Mouse (Mus musculus): Measurements from ENCODE around the gene Nudcd3.

Nudcd3 gene

DNA sequence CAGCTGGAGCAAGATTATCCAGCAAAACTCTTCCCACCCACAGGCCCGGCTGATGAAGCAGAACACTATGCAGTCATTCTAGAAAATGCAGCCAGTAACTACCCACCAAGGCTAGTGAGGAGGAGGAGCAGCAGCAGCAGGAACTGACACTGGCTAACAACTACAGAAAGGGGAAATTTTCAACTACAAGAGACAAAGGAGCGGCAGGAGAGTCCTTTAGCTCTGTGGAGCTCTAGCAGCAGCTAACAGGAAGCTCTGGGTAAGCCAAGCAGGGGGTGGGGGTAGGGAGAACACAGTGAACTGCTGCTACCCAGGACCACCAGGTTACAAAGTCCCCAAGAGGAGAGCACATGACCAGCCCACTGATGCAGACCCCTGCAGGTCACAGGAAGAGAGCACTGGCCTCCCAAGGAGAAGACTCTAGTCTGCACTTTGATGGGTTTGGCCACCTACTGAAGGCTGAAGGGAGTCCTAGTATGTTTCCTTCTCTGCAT lies 21.5 kb downstream of the Nudcd3 start:
- in situ Hi-C loops (cut with MseI, MboI): no loop called here

DNA sequence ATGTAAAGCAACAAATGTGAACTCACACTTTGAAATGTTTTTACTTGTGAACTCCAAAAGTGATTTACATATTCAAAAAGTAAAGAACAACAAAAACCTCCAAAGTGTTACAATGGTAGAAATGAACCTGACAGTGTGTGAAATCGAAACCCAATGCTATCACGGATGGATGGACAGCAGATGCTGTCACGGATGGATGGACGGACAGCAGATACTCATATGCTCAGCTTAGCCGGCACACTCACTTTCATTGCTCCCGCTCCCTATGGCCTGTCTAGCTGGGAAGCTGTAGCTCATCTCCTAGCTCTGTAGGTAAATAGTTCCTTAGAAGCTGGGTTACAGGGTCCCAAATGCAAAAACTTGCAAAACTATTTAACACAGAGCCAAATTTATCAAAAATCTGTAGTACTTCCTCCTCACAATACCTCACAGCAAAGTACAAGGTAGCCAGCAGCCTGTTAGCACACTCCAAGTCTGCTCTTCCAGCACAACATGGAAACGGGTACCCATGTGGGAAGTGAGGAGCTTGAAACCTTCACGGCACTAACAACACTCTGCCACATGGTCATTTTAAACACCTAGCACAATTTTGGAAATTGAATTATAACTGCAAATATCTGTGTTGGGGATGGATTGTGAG lies 22.3 kb downstream of the Nudcd3 start:
- in situ Hi-C loops (cut with MseI, MboI): no loop called here

DNA sequence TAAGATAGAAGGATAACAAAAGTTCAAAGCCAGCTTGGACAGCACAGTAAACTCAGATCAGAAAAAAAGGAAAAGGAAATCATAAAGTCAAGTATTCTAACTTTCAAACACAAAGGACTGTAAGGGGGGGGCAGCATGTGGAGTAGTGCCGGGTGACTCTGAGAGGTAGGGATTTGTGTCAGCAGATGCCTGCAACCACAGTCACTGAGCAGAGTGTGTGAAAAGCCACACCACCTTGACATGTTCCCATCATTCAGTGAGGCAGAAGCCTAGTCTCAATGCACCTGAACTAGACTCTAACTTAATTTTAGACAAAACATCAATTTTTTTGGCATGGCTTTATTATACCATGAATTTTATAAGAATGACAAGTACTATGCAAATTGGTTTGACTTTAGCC lies 24.7 kb downstream of the Nudcd3 start:
- in situ Hi-C loops (cut with MseI, MboI): no loop called here

GRCm38 (mm10) chr11:6174719-6175118 lies 25.5 kb downstream of the Nudcd3 start:
- in situ Hi-C loops (cut with MseI, MboI): no loop called here

DNA sequence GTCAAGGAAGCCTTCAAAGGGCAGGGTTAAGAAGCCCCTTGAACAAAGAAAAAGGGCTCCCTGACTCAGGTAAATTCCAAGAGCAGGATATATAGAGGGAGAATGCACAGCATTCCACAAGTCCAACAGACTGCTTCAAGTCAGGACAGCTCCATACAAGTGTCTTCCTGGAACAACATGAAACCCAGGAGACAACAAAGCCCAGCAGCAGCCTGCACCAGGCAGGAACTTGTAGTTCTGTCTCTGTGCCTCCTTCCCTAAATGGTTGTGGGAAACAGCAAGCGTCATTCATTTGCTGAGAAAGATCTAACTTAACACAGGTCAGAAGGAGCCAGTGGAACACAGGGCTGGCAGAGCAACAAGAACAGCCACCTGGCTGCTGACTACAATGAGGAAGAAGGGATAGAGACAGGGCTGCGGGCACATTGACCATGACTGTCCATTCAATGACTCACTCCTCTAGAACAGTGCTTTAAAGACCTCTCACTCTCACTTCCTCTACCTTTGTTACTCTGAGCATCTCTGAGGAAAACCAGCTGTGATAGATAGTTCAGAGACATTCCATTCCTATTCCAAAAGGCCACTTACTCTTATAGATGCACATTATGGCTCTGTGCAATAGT lies 31.1 kb downstream of the Nudcd3 start:
- in situ Hi-C loops (cut with MseI, MboI): no loop called here

DNA sequence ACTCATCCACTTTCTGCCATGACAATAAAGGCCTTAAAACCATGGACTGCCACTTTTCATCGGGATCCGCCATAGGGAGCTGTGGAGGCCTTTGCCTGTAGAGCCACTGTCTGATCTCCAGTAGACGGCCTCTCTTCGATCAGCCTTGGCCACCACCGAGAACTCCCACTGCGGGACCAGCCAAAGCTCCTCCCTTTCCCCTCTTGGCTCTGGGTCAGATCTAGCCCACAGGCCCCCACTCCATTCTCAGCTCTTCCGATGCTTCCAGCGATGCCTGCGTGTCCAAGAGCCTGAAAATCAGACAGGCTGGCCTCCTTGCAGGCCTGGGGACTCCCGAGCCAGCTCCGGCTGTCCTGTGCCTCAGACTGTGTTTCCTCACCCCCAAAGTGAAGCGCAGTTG lies 33.9 kb downstream of the Nudcd3 start:
- in situ Hi-C loops (cut with MseI, MboI): no loop called here

- in situ Hi-C loops (cut with MseI, MboI): no loop called here
These were observed 34.7 kb downstream of the Nudcd3 start for GRCm38 (mm10) chr11:6165391-6166081.

DNA sequence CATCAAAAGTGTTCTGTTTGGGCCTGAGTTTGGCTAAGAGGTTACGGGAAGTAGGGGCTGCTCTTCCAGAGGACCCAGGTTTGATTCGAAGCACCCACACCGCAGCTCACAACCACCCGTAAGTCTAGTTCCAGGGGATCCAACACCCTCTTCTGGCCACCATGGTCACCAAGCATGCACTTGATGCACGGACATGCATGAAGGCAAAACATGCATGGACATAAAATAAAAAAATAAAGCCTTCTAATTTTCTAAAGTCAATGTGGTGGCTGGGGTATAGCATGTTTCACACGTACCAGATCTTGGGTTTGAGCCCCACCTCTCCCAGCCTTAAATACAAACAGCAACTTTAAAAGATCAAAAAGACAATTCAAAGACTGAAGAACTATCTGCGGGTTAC lies 35.4 kb downstream of the Nudcd3 start:
- in situ Hi-C loops (cut with MseI, MboI): no loop called here

DNA sequence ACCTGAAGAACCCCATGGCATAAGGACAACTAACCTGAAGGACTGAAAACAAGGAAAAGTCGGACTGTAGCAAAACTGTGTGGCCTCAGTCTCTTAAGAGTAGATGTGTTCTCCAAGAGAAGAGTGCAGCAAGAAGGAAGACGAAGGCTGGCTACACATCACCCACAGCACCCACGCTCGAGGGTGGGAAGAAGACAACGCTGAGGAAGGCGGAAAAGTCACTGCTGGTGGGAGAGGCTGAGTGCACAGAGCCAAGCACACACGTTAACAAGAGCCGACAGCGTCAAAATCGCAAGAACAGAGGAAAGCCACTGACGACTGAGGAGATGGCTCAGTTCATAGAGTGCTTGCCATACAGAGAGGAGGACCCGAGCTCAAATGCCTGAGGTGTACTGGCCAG lies 36.5 kb downstream of the Nudcd3 start:
- in situ Hi-C loops (cut with MseI, MboI): no loop called here

- in situ Hi-C loops (cut with MseI, MboI): no loop called here
These were observed 37.2 kb downstream of the Nudcd3 start for GRCm38 (mm10) chr11:6163062-6163461.

DNA sequence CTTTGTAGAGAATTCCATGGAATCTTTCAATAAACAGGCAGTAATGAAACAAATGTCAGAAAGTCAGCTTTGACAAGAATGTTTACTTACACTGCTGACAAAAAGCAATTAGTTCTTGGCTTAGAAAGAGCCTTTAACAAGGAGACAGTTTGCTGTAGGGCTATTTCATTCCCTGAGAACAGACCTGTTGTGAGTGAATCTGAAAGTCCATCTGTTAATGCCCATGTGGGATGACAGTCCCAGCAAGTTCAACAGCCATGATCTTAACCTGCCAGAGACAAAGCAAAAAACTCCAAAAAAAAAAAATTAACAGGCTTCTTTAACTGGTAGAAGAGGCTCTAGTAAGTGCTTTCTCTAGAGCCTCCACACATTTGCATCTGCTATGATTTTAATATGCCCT lies 38.7 kb downstream of the Nudcd3 start:
- in situ Hi-C loops (cut with MseI, MboI): no loop called here

GRCm38 (mm10) chr11:6160663-6161271 lies 39.4 kb downstream of the Nudcd3 start:
- in situ Hi-C loops (cut with MseI, MboI): no loop called here

DNA sequence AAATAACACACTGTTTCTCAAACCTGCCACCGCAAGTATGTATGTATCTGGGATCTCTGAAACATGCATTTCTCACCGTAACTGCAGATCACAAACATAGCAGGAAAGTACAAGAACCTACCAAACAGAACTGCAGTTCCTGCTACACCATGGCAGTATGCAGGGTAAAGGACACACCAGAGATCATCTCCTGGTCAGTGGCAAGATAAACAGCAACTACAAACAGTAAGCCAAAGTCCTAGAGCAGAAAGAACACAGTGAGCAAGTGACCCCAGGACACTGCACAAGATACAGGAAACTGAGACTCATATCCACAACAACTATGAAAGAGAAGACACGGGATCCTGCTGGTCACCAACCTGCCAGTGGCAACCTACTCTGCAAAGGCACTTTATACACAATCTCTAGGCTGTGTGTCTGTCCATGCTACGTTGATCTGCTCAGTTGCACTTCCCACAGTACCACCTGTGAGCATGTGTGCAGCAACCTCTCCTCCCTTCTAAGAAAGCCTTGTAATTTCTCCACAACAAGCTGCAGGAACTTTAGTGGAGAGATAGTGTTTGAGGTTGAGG lies 40.4 kb downstream of the Nudcd3 start:
- in situ Hi-C loops (cut with MseI, MboI): no loop called here

DNA sequence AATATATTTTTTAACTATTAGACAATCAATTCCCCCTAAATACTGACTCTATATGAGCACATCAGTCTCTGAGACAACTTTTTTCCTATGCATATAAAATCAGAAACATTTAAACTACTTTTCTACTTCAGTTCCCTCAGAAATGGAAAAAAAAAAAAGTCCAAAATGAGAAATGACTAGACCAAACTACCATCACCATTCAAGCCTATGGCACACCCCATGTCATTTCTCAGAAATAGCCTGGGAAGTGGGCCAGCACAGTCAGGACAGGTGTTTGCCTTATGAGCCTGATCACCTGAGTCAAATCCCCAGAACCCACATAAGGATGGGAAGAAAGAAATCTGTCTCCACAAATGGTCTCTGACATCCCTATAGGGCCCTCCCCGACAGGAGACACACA lies 41.7 kb downstream of the Nudcd3 start:
- in situ Hi-C loops (cut with MseI, MboI): no loop called here

GRCm38 (mm10) chr11:6157119-6157518 lies 43.1 kb downstream of the Nudcd3 start:
- in situ Hi-C loops (cut with MseI, MboI): no loop called here

GRCm38 (mm10) chr11:6156651-6157050 lies 43.6 kb downstream of the Nudcd3 start:
- in situ Hi-C loops (cut with MseI, MboI): no loop called here

DNA sequence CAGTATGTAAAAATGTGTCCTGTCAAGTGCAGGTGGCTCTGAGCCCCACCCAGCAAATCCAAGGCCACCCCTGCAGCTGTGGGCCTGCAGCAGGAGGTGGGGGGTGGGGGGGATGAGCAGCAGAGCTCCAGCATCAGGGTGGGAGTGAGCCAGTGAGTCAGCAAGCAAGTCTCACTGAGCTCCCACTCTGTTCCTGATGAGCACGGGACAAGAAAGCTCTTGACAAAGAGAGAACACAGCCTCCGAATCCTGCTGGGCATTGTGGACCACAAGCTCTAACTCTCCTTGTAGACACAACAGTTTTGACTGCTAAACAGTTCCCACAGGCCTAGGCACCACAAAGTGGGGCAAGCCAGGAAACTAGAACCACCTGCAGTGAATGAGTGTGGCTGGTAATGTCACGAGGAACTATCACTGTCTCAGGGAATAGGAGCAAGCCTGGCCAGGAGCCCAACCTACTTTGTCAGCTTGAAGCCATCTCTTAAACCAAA lies 46.0 kb downstream of the Nudcd3 start:
- in situ Hi-C loops (cut with MseI, MboI): no loop called here

GRCm38 (mm10) chr11:6152864-6153263 lies 47.4 kb downstream of the Nudcd3 start:
- in situ Hi-C loops (cut with MseI, MboI): no loop called here

GRCm38 (mm10) chr11:6138233-6138950 lies 61.8 kb downstream of the Nudcd3 start:
- in situ Hi-C loops (cut with MseI, MboI): no loop called here

- in situ Hi-C loops (cut with MseI, MboI): no loop called here
These were observed 67.3 kb downstream of the Nudcd3 start for GRCm38 (mm10) chr11:6132886-6133285.

DNA sequence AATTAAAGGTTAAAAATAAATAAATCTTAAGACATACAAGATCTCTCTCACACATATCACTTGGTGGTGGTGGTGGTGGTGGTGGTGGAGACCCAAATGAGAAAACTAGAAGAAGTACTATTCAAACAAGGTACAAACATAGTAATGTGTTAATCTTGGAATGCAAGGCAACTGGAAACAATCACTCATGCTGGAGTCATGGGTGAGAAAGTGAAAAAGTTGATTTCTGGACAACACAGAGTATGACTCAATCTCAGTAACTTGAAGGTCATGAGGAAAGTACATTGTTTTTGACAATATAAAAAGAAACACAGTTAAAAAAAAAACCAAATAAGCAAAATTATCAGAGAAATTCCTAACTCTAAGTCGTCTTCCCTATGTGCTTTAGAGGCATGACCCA lies 69.6 kb downstream of the Nudcd3 start:
- in situ Hi-C loops (cut with MseI, MboI): no loop called here

Measured in mouse trophoblast stem cell (cell line).